Mouse (Mus musculus): ENCODE data around the gene Ugt1a2.
"Not testable (repeated sequence)": the region's sequence is repeated elsewhere in the genome, so short reads cannot be mapped to it uniquely, and the experiment has no call there.

The Ugt1a2 gene

GRCm38 (mm10) chr1:88200456-88200855 is at the start of gene Ugt1a2:
Gene Ugt1a2, plus strand, starts transcription at chr1:88200601.
- DNase-seq (ENCODE audit: low spot score in 2 of 2), result no peak

- DNase-seq (ENCODE audit: low spot score in 2 of 2), result no peak
Measured at GRCm38 (mm10) chr1:88158430-88158829, 42.0 kb upstream of the Ugt1a2 start.

- no peak for DNase-seq (ENCODE audit: low spot score in 2 of 2)
Measured at GRCm38 (mm10) chr1:88165711-88166110, 34.7 kb upstream of the Ugt1a2 start, which contains the start of gene Ugt1a5. Gene Ugt1a5, plus strand, starts transcription at chr1:88166012.

- not testable (repeated sequence) for DNase-seq (ENCODE audit: low spot score in 2 of 2)
Measured at GRCm38 (mm10) chr1:88172190-88172589, 28.2 kb upstream of the Ugt1a2 start.

- DNase-seq (ENCODE audit: low spot score in 2 of 2), result no peak
Measured at GRCm38 (mm10) chr1:88179657-88180056, 20.7 kb upstream of the Ugt1a2 start.

- no peak for DNase-seq (ENCODE audit: low spot score in 2 of 2)
Measured at GRCm38 (mm10) chr1:88186325-88186935, 14.0 kb upstream of the Ugt1a2 start.

- DNase-seq (ENCODE audit: low spot score in 2 of 2), result no peak
Measured at GRCm38 (mm10) chr1:88192136-88192535, 8.3 kb upstream of the Ugt1a2 start.

GRCm38 (mm10) chr1:88195687-88196086 is 4.7 kb upstream of the Ugt1a2 start:
- no peak for DNase-seq (ENCODE audit: low spot score in 2 of 2)

- no peak for DNase-seq (ENCODE audit: low spot score in 2 of 2)
Measured at GRCm38 (mm10) chr1:88197443-88197842, 3.0 kb upstream of the Ugt1a2 start.

- DNase-seq (ENCODE audit: low spot score in 2 of 2), result no peak
Measured at GRCm38 (mm10) chr1:88199996-88200395, 405 bp upstream of the Ugt1a2 start.

GRCm38 (mm10) chr1:88205294-88205922 is 5.0 kb downstream of the Ugt1a2 start, which contains the start of gene Dnajb3:
Gene Dnajb3, minus strand, starts transcription at chr1:88205782.
- DNase-seq (ENCODE audit: low spot score in 2 of 2), result peak; percentile 82 to 83

GRCm38 (mm10) chr1:88206843-88207479 is 6.6 kb downstream of the Ugt1a2 start:
- DNase-seq (ENCODE audit: low spot score in 2 of 2), result no peak

- no peak for DNase-seq (ENCODE audit: low spot score in 2 of 2)
Measured at GRCm38 (mm10) chr1:88211812-88212211, 11.4 kb downstream of the Ugt1a2 start, which contains the start of gene Ugt1a1. Gene Ugt1a1, plus strand, starts transcription at chr1:88211959.

- DNase-seq (ENCODE audit: low spot score in 2 of 2), result no peak
Measured at GRCm38 (mm10) chr1:88212341-88213045, 12.1 kb downstream of the Ugt1a2 start.

GRCm38 (mm10) chr1:88213061-88213460 is 12.7 kb downstream of the Ugt1a2 start:
- DNase-seq (ENCODE audit: low spot score in 2 of 2), result no peak

GRCm38 (mm10) chr1:88213766-88214461 is 13.5 kb downstream of the Ugt1a2 start:
- no peak for DNase-seq (ENCODE audit: low spot score in 2 of 2)

GRCm38 (mm10) chr1:88214462-88214952 is 14.1 kb downstream of the Ugt1a2 start:
- DNase-seq (ENCODE audit: low spot score in 2 of 2), result no peak

- no peak for DNase-seq (ENCODE audit: low spot score in 2 of 2)
Measured at GRCm38 (mm10) chr1:88215466-88216380, 15.3 kb downstream of the Ugt1a2 start.

- no peak for DNase-seq (ENCODE audit: low spot score in 2 of 2)
Measured at GRCm38 (mm10) chr1:88216551-88216950, 16.1 kb downstream of the Ugt1a2 start.

GRCm38 (mm10) chr1:88217144-88217543 is 16.7 kb downstream of the Ugt1a2 start:
- no peak for DNase-seq (ENCODE audit: low spot score in 2 of 2)

Data from frontal cortex, postnatal 36 days (tissue).